Mouse (Mus musculus) E14TG2a.4 (cell line): Measurements from ENCODE around the gene Slc35e1.

ENCODE experiments used
- H3K27me3 ChIP-seq: 2 replicates; pipeline ENCODE4 v1.6.1; 2014; ENCODE audit warnings: low read length, control low read depth; ENCODE audit not compliant: insufficient read depth
- H3K36me3 ChIP-seq: 2 replicates; pipeline ENCODE4 v1.6.1; 2014; ENCODE audit warnings: low read length, control low read depth; ENCODE audit not compliant: insufficient read depth
- H3K4me1 ChIP-seq: replicated peaks from 2 replicates; pipeline ENCODE4 v1.6.1; 2014; ENCODE audit warnings: low read depth, low read length, control low read depth
- H3K4me3 ChIP-seq: replicated peaks from 2 replicates; pipeline ENCODE4 v1.5.1; 2014; ENCODE audit warnings: mild to moderate bottlenecking, low read length
- H3K9me3 ChIP-seq: 2 replicates; pipeline ENCODE4 v1.6.1; 2014; ENCODE audit warnings: low read length, control low read depth
- CTCF ChIP-seq: conservative IDR thresholded peaks from 2 replicates; pipeline ENCODE4 v1.5.1; 2014; ENCODE audit warnings: low read length
- NANOG ChIP-seq: IDR thresholded peaks from 2 replicates; pipeline ENCODE4 v1.6.1; 2014; ENCODE audit warnings: borderline replicate concordance, low read length, mixed read lengths
- POU5F1 ChIP-seq: IDR thresholded peaks from 2 replicates; pipeline ENCODE4 v1.6.1; 2014; ENCODE audit warnings: low read length, borderline replicate concordance

Slc35e1 gene

DNA sequence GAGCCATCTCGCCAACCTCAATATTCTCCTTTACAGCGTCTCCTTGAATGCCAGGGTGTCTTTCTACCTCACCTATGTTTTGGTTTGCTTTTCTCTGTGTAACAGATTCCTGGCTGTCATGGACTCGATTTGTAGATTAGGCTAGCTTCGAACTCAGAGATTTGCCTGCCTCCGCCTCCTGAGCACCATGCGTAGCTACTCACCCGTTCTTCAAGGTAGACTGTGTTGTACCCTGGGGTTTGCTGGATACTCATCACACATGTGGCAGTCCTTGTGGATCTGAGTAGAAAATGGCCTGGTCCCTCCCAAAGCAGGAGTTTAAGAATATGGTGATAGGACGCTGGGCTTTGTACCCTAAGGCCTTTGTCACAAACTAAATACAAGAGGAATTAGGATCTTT lies 967 bp upstream of the Slc35e1 start:
- H3K4me3 ChIP-seq: peak overlapping the region; percentile 91
- H3K9me3 ChIP-seq: no peaks in the 10 kb centered on the region
- TF ChIP-seq CTCF (no peak), NANOG (no peak), POU5F1 (no peak)
- peaks cover 70% of the 10 kb centered on the region for H3K4me1 ChIP-seq
- peaks cover 77% of the 10 kb centered on the region for H3K36me3 ChIP-seq
- H3K27me3 ChIP-seq: no peaks in the 10 kb centered on the region

GRCm38 (mm10) chr8:72492622-72493081 lies 238 bp upstream of the Slc35e1 start:
- peak overlapping the region; percentile 91 for H3K4me3 ChIP-seq
- H3K4me1 ChIP-seq: peaks cover 63% of the 10 kb centered on the region
- TF ChIP-seq NANOG (no peak), CTCF (no peak), POU5F1 (no peak)

DNA sequence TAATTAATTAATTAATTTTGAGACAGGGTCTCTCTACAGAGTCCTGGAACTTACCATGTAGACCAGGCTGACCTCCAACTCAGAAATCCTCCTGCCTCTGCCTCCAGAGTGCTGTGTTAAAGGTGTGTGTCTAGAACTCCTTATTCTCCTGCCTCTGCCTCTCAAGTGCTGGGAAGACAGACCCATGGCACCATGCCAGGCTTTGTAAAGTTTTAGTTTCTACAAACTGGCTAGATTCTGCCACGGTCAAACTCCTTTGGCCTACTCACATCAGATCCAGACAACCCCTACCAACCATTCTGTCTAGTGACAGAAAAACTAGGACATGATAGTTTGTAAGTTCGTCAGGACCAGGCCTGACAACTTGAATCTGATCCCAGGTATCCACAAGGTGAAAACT lies 1.4 kb downstream of the Slc35e1 start:
- TF ChIP-seq CTCF: no peak
- TF ChIP-seq POU5F1: no peak
- no peak for TF ChIP-seq NANOG
- H3K4me1 ChIP-seq: peaks cover 54% of the 10 kb centered on the region
- peaks cover 77% of the 10 kb centered on the region for H3K36me3 ChIP-seq
- peak overlapping the region; percentile 91 for H3K4me3 ChIP-seq
- H3K27me3 ChIP-seq: no peaks in the 10 kb centered on the region
- no peaks in the 10 kb centered on the region for H3K9me3 ChIP-seq

More at GRCm38 (mm10) chr8:72492622-72493081, 238 bp upstream of the Slc35e1 start:
- no peaks in the 10 kb centered on the region for H3K9me3 ChIP-seq
- H3K36me3 ChIP-seq: peaks cover 77% of the 10 kb centered on the region
- no peaks in the 10 kb centered on the region for H3K27me3 ChIP-seq

DNA sequence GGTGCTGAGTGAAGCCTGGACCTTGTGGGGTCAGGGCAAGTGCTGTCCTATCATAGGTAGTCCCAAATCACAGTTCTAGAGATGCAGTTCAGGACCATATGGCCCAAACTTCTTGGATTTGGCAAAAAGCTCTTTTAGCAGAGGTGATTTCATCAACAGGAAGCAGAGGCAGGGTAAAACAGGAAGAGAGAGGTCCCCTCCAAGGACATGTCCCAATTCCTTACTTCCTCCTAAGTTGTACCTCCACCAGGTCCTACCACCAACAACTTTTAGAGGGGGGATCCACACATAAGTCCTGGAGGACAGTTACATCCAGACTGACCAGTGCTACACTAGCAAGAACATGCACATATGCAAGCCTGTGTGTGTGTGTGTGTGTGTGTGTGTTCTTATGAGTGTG lies 5.4 kb downstream of the Slc35e1 start:
- Histone ChIP-seq H3K27me3 (no peaks in the 10 kb centered on the region), H3K9me3 (no peaks in the 10 kb centered on the region), H3K4me3 (no peak overlapping the region), H3K36me3 (peaks cover 91% of the 10 kb centered on the region), H3K4me1 (peaks cover 42% of the 10 kb centered on the region)
- TF ChIP-seq CTCF: no peak
- no peak for TF ChIP-seq POU5F1
- TF ChIP-seq NANOG: no peak

- no peak overlapping the region for H3K4me3 ChIP-seq
- H3K27me3 ChIP-seq: no peaks in the 10 kb centered on the region
- TF ChIP-seq NANOG (no peak), CTCF (no peak), POU5F1 (no peak)
- peaks cover 96% of the 10 kb centered on the region for H3K36me3 ChIP-seq
- H3K9me3 ChIP-seq: no peaks in the 10 kb centered on the region
- H3K4me1 ChIP-seq: peaks cover 31% of the 10 kb centered on the region
Measured at GRCm38 (mm10) chr8:72485456-72486199, 6.8 kb downstream of the Slc35e1 start.

GRCm38 (mm10) chr8:72474826-72475546 lies 17.4 kb downstream of the Slc35e1 start, which contains the start of gene Cherp:
Cherp (minus strand) TSS chr8:72475226.
- H3K4me3 ChIP-seq: peak within 1 kb of the TSS; percentile 99
- H3K36me3 ChIP-seq: peaks cover 62% of the 10 kb centered on the region
- no peaks in the 10 kb centered on the region for H3K9me3 ChIP-seq
- H3K27me3 ChIP-seq: no peaks in the 10 kb centered on the region
- TF ChIP-seq NANOG (no peak), POU5F1 (no peak), CTCF (no peak)
- peaks cover 58% of the 10 kb centered on the region for H3K4me1 ChIP-seq

GRCm38 (mm10) chr8:72470684-72471083 lies 21.7 kb downstream of the Slc35e1 start:
- Histone ChIP-seq H3K27me3 (no peaks in the 10 kb centered on the region), H3K36me3 (peaks cover 79% of the 10 kb centered on the region), H3K4me1 (peaks cover 43% of the 10 kb centered on the region), H3K4me3 (no peak overlapping the region), H3K9me3 (no peaks in the 10 kb centered on the region)
- no peak for TF ChIP-seq POU5F1
- TF ChIP-seq CTCF: no peak
- TF ChIP-seq NANOG: no peak

GRCm38 (mm10) chr8:72469984-72470383 lies 22.4 kb downstream of the Slc35e1 start:
- H3K4me1 ChIP-seq: peaks cover 43% of the 10 kb centered on the region
- TF ChIP-seq CTCF (no peak), NANOG (no peak), POU5F1 (no peak)
- H3K9me3 ChIP-seq: no peaks in the 10 kb centered on the region
- H3K27me3 ChIP-seq: no peaks in the 10 kb centered on the region
- H3K4me3 ChIP-seq: no peak overlapping the region
- peaks cover 86% of the 10 kb centered on the region for H3K36me3 ChIP-seq
